Mouse (Mus musculus): ENCODE measurements at regions not wholly inside any gene's neighbourhood (a gene's known extent, or its start where the extent isn't known, plus 50 kb on each side); places are given as distances from the start of the nearest gene placed in this dataset.

- peak in 1 of 2 experiments; percentile 25 for DNase-seq (ENCODE audit: low spot score in 2 of 2)
These were observed 60.2 kb upstream of the Cd34 start for GRCm38 (mm10) chr1:194878440-194878839.

DNA sequence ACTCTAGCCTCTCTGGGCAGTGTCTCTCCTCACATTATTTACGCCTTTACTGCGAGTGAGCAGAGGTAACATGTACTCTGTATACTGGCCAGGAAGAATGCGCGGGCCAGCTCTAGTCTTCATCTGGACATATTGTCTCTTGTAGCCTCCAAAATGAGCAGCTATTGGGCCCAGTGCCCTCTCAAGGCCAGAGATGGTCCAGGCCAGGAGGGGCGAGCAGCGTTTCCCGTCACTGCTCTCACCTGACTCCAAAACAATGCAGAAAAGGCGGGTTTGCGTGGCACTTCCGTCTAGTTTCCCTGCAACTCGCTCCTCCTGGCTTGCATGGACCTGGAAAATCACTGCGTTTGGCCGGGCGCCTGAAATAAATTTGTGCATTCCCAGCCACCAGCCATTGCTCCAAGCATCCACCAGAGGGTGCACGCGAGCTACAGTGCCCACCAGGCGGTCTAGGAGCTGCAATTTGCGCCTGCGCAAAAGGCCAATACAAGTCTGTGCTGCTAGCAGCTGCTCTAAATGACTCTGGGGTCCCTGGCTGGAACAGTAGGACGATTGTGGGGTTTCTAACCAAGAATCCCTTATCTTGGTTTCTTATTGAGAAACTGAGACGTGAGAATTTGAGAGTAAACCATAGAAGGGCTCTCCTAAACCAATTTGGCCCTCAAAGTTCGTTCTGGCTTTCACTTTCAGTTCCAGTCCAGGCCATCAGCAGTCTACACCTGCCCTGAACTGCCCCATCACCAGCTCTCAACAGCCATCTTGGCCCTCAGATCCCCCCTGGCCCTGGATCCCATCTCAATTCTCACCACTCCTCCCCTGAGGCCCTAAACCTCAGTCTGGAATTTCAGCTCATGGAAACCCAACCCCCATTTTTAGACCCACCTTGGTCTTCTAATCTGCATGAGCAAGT is 59.0 kb upstream of the Cd34 start:
- peak; percentile 93 to 99 for DNase-seq (ENCODE audit: low spot score in 2 of 2)

GRCm38 (mm10) chr1:194881556-194882223 is 56.9 kb upstream of the Cd34 start:
- peak in 1 of 2 experiments; percentile 75 for DNase-seq (ENCODE audit: low spot score in 2 of 2)

DNA sequence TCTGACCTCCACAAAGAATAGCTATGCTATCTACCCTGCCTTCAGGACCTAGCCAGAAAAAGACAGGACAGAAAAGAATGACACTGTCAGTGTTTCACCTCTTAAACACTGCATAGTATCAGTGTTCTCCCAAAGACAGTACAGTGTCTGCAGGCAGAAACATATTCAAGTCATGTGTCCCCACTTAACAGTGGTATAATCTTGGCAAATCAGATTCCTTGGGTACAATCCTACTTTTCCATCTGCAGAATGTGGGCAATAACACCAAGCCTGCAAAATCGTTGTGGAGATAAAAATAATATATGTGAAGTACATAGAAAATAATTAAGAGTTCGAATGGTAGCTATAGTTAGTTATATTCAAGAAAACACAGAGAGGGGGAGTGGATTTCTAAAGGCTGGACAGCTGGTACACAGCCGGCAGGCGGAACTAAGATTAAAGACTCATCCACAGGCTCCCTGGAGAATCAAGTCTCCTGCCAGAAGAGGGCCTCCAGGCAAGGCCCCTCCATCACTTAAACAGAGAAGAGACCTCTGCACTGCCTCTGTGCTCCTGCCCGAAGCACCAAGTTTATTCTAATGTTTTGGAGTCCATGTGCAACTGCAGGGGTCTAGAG is 53.4 kb upstream of the Cd34 start:
- DNase-seq (ENCODE audit: low spot score in 2 of 2), result peak in 1 of 2 experiments; percentile 68

GRCm38 (mm10) chr1:194885687-194886077 is 52.9 kb upstream of the Cd34 start:
- DNase-seq (ENCODE audit: low spot score in 2 of 2), result peak; percentile 45 to 72
